Mouse (Mus musculus) A20 (cell line): Measurements from ENCODE around the gene Syce3.

Experiments used
- DNase-seq: peaks from one replicate; pipeline ENCODE4 v3.0.0-alpha.2; 2011; ENCODE audit warnings: low read depth, low spot score

Syce3 gene

GRCm38 (mm10) chr15:89410118-89410517 is at the start of gene Syce3:
Syce3 (minus strand) TSS chr15:89410503.
- no peak for DNase-seq

GRCm38 (mm10) chr15:89459821-89460220 is 49.5 kb upstream of the Syce3 start:
- no peak for DNase-seq

- DNase-seq, result no peak
These were observed 48.6 kb upstream of the Syce3 start for GRCm38 (mm10) chr15:89458942-89459341.

GRCm38 (mm10) chr15:89455642-89456041 is 45.3 kb upstream of the Syce3 start:
- DNase-seq, result no peak

GRCm38 (mm10) chr15:89454857-89455256 is 44.6 kb upstream of the Syce3 start:
- no peak for DNase-seq

- no peak for DNase-seq
These were observed 43.7 kb upstream of the Syce3 start, which contains the start of gene Mapk8ip2 for GRCm38 (mm10) chr15:89453865-89454478. Mapk8ip2 (plus strand) TSS chr15:89453913.

GRCm38 (mm10) chr15:89452906-89453864 is 42.9 kb upstream of the Syce3 start:
- DNase-seq, result no peak

- DNase-seq, result no peak
These were observed 32.3 kb upstream of the Syce3 start for GRCm38 (mm10) chr15:89442486-89443070.

GRCm38 (mm10) chr15:89435878-89436277 is 25.6 kb upstream of the Syce3 start:
- no peak for DNase-seq

- no peak for DNase-seq
These were observed 23.8 kb upstream of the Syce3 start for GRCm38 (mm10) chr15:89434136-89434535.

- no peak for DNase-seq
These were observed 22.6 kb upstream of the Syce3 start for GRCm38 (mm10) chr15:89432946-89433345.

GRCm38 (mm10) chr15:89431806-89432205 is 21.5 kb upstream of the Syce3 start:
- DNase-seq, result no peak

GRCm38 (mm10) chr15:89431271-89431670 is 21.0 kb upstream of the Syce3 start:
- DNase-seq, result no peak

GRCm38 (mm10) chr15:89430771-89431170 is 20.5 kb upstream of the Syce3 start:
- peak; percentile 63 for DNase-seq

GRCm38 (mm10) chr15:89430341-89430740 is 20.0 kb upstream of the Syce3 start:
- DNase-seq, result peak; percentile 78

GRCm38 (mm10) chr15:89429352-89430221 is 19.3 kb upstream of the Syce3 start, which contains the start of the genes C730034F03Rik, Gm44502 and Chkb:
C730034F03Rik (plus strand) TSS chr15:89429589.
Gm44502 (minus strand) TSS chr15:89429696.
Chkb (minus strand) TSS chr15:89429908.
- peak; percentile 97 for DNase-seq

GRCm38 (mm10) chr15:89428821-89429351 is 18.6 kb upstream of the Syce3 start:
- no peak for DNase-seq

- DNase-seq, result no peak
These were observed 18.0 kb upstream of the Syce3 start for GRCm38 (mm10) chr15:89428136-89428790.

GRCm38 (mm10) chr15:89426716-89427115 is 16.4 kb upstream of the Syce3 start:
- DNase-seq, result no peak

- DNase-seq, result no peak
These were observed 15.4 kb upstream of the Syce3 start, which contains the start of gene Cpt1b for GRCm38 (mm10) chr15:89425711-89426121. Cpt1b (minus strand) TSS chr15:89425863.
